Mouse (Mus musculus) C2C12 (cell line): Measurements from ENCODE around the gene Gnpat.

ENCODE experiments used
- CTCF ChIP-seq: IDR thresholded peaks from one replicate; pipeline ENCODE4 v1.5.1; 2011; ENCODE audit not compliant: control insufficient read depth, insufficient read depth, insufficient read length
- MYOG ChIP-seq: IDR thresholded peaks from one replicate; pipeline ENCODE4 v1.6.1; 2011; ENCODE audit not compliant: control insufficient read depth, insufficient read length; ENCODE audit errors: extremely low read depth

DNA sequence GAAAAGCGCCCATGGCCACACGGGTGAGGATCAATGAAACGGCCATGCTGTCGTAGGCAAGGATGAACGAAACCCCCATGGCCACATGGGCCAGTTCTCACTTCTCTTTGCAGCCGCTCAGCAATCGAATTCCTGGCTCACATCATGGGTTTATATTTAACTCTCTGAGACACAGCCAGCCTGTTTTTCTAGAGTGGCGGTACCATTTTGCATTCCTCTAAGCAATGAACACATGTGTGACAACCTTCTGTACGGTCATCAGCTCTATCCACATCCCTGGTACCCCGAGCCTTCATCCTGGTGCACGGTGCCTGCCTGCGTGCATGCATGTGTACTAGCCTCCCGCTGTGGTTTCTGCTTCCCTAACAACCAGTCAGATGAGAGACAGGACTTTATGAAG lies 67.3 kb downstream of the Gnpat start:
- TF ChIP-seq CTCF (no peak), MYOG (no peak)
